Comparison of ENCODE assay signal across 8 mouse cellular contexts in genomic region chr13:107955327-107956110, GRCm38 (mm10).
DNase-seq lines count a peak whose midpoint lies in the region; ATAC-seq and TF ChIP-seq lines count a peak whose summit lies in the region.

No protein-coding gene starts in this region.

- no peak for TF ChIP-seq POLR2A in limb, embryonic 14.5 days (IDR thresholded peaks at IDR 0.05; ENCODE audit: borderline replicate concordance, extremely low read depth, insufficient read depth, insufficient read length)

- peak overlapping the region; percentile 61 for H3K4me3 ChIP-seq in E14TG2a.4 (replicated peaks; ENCODE audit: low read length)
- no peak overlapping the region for H3K4me3 ChIP-seq in limb, embryonic 14.5 days (replicated peaks; ENCODE audit: low read length)

- peak; percentile 46 to 49; a peak in 2 of 4 replicates for ATAC-seq in hematopoietic stem cell, adult 5-6 weeks (replicated peaks in 1 of 2; ENCODE audit: insufficient read depth in 1 of 2, low FRiP score in 2 of 2, low TSS enrichment in 1 of 2, low read depth in 1 of 2, poor library complexity in 2 of 2, severe bottlenecking in 2 of 2)
- 0 out of 2 replicates have a peak, but pooled peaks have one; percentile 16 for ATAC-seq in limb, embryonic 14.5 days (ENCODE audit: low FRiP score, low read depth)

- H3K9me3 ChIP-seq in E14TG2a.4 (ENCODE audit: low read length): no peaks in the 10 kb centered on the region
- no peaks in the 10 kb centered on the region for H3K9me3 ChIP-seq in limb, embryonic 14.5 days (ENCODE audit: control insufficient read depth, low read length)

- 0 out of 2 replicates have a peak overlapping the region, but pooled peaks have one; percentile 15 for H3K4me2 ChIP-seq in limb, embryonic 14.5 days (replicated peaks; ENCODE audit: low read depth, low read length, severe bottlenecking)

- 23% methylated on average over 13 of the region's 18 CpGs for WGBS in limb, embryonic 14.5 days

- no peak overlapping the region for H3K9ac ChIP-seq in limb, embryonic 14.5 days (ENCODE audit: low read depth, low read length, severe bottlenecking)

- no peak overlapping the region for H3K27ac ChIP-seq in limb, embryonic 14.5 days (replicated peaks; ENCODE audit: low read depth, low read length)

- peaks cover 60% of the 10 kb centered on the region for H3K4me1 ChIP-seq in E14TG2a.4 (replicated peaks; ENCODE audit: low read depth, low read length)
- H3K4me1 ChIP-seq in limb, embryonic 14.5 days (ENCODE audit: control insufficient read depth, insufficient read depth, low read length): peaks cover 12% of the 10 kb centered on the region; the same call in 1 of the 2 replicates

- peak; percentile 67 for DNase-seq in adrenal gland, postnatal 14 days
- no peak for DNase-seq in limb, embryonic 14.5 days (ENCODE audit: low spot score)
- DNase-seq in retina, embryonic 14.5 days (ENCODE audit: low spot score): peak; percentile 92
- DNase-seq in gastrocnemius, adult 18-20 months (ENCODE audit: low spot score): no peak
- DNase-seq in right cerebral cortex, postnatal 14 days: no peak
- DNase-seq in ovary, postnatal 10 days (ENCODE audit: low spot score): no peak

- H3K36me3 ChIP-seq in E14TG2a.4 (ENCODE audit: insufficient read depth, low read length): no peaks in the 10 kb centered on the region
- no peaks in the 10 kb centered on the region for H3K36me3 ChIP-seq in limb, embryonic 14.5 days (ENCODE audit: control insufficient read depth, insufficient read depth, low read length)

- H3K27me3 ChIP-seq in E14TG2a.4 (ENCODE audit: insufficient read depth, low read length): no peaks in the 10 kb centered on the region; the same call in 1 of the 2 replicates
- no peaks in the 10 kb centered on the region for H3K27me3 ChIP-seq in limb, embryonic 14.5 days (ENCODE audit: control insufficient read depth, insufficient read depth, low read length)

- TF ChIP-seq CTCF in E14TG2a.4 (conservative IDR thresholded peaks at IDR 0.05; ENCODE audit: low read length): no peak

Comparison
In these comparisons a context has a peak if more than half of its experiments do, and no peak if none do; other contexts are left out.
1. DNase-seq: peak in adrenal gland, postnatal 14 days (single experiment) and retina, embryonic 14.5 days (single experiment); none in limb, embryonic 14.5 days (single experiment), gastrocnemius, adult 18-20 months (single experiment), right cerebral cortex, postnatal 14 days (single experiment) and ovary, postnatal 10 days (single experiment).